Mouse (Mus musculus) brain, embryonic 14.5 days (tissue): ENCODE results near the gene Fam206a. TPM values are rescaled to one million over a fixed set of nuclear protein-coding genes. Genes with fewer than 3 reads are reported as not detected.

Experiments used
- DNase-seq: peaks from one replicate; pipeline ENCODE4 v3.0.0-alpha.2; 2011; ENCODE audit warnings: low read depth
- CTCF ChIP-seq: fragments of 200-500 bp; IDR thresholded peaks from 2 replicates; pipeline ENCODE4 v1.5.1; 2012; ENCODE audit warnings: inconsistent platforms, mild to moderate bottlenecking, moderate library complexity, borderline replicate concordance; ENCODE audit not compliant: insufficient read depth, insufficient read length; ENCODE audit errors: extremely low read depth
- POLR2A ChIP-seq: fragments of 200-500 bp; IDR thresholded peaks from 2 replicates; pipeline ENCODE4 v1.6.1; 2012; ENCODE audit warnings: mild to moderate bottlenecking, inconsistent platforms, borderline replicate concordance; ENCODE audit not compliant: poor library complexity, insufficient read depth, insufficient read length, severe bottlenecking; ENCODE audit errors: extremely low read depth
- polyA plus RNA-seq: library from polyadenylated mRNA; depleted of rRNA; stranded (reverse); fragments of >200 nt; gene quantifications from 2 replicates; pipeline ENCODE4 v1.2.3, GENCODE M21; 2012; rRNA removed

The Fam206a gene
- polyA plus RNA-seq, result 8.2 and 13.3 TPM in 2 replicates

DNA sequence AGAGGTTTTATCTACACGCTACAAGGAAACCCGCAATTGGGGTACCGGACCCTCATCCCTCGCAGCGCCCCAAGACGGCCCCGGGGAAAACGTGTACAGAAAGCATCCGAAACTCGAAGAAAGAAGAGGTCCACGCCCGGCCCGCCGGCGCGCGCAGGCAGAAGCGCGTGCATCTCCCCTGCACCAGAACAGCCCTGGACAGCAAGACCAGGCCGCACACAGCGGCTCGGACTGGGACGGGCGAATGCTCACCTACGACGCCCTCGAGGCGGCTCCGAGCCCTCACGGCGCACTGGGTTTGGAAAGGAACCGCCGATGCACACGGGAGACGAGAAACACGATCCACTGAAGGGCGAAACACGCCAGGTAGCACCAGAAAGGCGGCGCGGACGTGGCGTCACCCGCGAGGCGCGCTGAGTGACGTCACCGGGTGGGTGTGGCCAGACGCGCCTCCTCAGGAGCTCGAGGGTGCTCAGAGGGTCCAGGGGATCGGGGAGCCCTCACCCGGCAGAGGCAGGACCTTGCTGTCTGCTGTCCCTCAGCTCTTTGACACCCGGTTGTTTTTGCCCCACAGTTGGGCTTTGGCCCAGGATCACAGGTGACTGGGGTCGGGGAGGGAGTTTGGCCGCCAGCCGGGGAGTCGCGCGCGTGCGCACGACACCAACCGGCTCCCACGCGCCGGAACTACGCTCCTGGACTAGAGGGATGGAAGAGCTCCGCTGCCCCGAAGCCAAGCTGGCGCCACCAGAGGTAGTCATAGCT, at the start of gene Fam206a, which contains the start of gene Elp1:
Fam206a (plus strand) TSS at position 439 of the 762 bp plus-strand sequence.
Elp1 (minus strand) TSS at position 425 of the 762 bp plus-strand sequence.
- peak; percentile 97 for DNase-seq
- peak; percentile 71; the same call in 1 of the 2 replicates for TF ChIP-seq POLR2A
- TF ChIP-seq CTCF, result no peak

DNA sequence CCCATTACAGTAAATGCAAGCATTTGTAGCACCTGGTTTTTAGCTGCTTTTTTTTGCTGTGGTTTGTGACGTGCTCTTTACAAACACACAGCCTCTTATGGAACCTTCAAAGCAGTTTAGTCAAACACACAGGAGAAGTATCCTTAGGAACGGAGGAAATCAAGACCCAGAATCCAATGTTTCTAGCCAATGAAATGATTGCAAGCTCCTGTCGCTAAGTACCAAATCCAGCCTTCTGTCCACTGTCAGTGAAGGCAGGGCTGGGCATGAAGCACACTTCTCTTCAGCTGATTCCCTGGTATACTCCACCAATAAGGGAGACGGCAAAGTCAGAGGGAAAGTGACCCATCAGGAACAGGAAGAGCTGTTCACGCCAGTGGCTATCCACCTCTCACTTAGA, 46.1 kb upstream of the Fam206a start:
- TF ChIP-seq CTCF (no peak), POLR2A (no peak)
- DNase-seq, result no peak

DNA sequence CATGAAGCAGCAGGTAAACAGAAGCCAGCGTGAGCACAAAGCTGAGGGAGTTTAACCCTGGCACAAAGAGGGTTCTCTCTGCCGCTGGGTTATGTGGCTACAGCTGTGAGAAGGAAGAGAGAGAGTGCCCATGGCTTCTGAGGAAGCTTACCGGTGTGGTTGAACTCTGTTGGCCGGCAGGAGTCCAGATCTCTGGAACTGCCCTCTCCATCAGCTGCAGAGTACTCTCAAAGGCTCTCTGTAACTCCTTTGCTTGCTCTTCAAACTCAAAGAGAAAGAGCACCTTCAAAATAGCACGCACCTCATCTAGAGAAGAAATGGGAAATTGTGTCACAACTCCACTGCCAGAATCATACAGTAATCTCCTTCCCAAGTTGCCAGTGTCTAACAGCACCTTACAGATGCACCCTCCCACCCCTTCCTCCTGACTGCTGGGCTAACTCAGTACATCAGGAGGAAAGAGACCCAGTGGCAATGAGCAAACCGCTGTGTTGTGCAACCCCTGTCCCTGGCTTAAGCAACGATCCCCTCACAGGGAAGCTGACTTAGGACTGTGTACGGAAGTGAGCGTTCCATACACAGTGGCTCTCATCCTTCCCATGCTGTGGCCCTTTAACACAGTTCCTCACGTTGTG, 45.1 kb upstream of the Fam206a start:
- no peak for DNase-seq
- no peak for TF ChIP-seq CTCF
- no peak for TF ChIP-seq POLR2A

DNA sequence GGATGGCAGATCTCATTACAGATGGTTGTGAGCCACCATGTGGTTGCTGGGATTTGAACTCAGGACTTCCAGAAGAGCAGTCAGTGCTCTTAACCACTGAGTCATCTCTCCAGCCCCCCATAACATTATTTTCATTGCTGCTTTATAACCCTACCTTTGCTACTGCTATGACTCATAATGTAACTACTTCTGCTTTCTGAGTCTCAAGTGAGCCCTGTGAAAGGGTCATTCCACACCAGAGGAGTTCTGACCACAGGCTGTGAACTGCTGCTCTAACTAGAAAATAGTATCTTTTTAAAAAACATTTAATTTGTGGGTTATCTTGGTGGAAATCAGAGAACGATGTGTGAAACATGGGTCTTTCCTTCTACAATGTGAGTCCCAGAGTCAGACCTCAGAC, 44.5 kb upstream of the Fam206a start:
- DNase-seq, result no peak
- TF ChIP-seq POLR2A (no peak), CTCF (no peak)

DNA sequence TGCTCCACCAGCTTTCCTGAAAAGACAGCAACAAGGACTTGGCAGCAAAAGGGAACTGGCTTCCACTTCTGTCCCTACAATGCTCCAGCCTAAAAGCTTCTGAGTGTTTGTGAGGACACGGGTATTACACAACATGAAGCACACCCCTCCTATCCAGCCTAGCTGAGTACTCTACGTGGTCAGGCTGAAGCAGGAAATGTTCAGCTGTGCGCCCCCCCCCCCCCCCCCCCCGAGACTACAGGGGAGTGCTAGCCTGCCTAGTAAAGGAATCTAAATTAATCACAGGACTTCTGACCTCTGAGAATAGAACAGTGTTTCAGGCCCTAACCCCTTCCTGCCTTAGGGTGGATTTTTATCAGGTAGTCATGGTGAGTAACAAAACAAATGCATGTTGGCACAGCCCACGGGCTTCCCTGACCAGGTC, 34.3 kb upstream of the Fam206a start:
- TF ChIP-seq CTCF, result no peak
- no peak for DNase-seq

DNA sequence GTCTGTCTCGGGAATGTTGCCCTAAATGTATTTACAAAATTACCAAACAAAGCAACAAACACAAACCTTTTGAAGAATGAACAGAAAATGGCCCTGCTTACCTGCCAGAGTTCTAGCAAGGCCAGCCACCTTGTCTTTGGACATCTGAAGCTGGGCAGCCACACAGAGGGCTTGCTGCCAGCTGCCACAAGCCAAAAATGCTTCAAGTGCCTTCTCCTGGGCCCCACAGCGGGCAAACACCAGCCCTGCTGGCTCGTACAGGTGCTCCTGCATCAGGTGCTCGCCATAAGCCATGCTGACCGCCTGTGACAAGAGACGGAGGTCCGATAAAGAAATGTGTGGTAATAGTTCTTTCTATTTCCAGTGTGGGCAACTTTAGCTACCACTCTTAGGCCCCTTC, 33.2 kb upstream of the Fam206a start:
- TF ChIP-seq CTCF (no peak), POLR2A (no peak)
- DNase-seq, result no peak

DNA sequence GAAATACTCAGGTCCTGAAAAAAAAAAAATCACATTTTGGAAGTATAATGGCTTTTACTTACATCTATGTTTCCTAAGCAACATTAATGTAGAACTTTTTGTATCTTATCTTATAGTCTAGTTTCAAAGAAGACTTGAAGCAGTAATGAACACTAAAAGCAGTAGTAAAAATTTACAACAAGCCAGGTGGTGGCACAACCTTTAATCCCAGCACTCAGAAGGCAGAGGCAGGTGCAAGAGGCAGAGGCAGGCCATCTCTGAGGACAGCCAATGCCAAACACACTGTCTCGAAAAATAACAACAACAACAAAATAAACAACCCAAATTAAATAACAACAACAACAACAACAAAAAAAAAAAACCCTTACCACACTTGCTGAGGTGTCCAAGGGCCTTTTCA, 31.1 kb upstream of the Fam206a start:
- TF ChIP-seq POLR2A (no peak), CTCF (no peak)
- DNase-seq, result no peak

DNA sequence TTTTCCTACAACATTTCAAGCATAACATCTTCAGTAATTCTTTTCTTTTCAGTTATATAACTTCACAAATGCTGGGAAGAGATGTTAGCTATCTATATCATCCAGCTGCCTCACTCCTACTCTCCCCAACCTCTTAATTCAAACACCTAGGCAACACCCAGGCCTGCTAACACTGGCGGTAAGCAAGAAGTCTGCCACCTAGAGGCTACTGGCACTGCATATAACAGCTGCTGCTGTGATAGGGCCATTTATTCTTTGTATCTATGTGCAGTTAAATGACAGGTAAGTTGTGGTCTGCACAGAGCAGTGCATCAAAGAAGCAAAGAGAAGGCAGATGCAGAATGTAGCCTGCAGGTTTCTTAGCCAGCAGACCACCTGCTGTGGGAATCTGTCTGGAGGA, 10.8 kb upstream of the Fam206a start:
- TF ChIP-seq POLR2A (no peak), CTCF (peak; percentile 51; the same call in 1 of the 2 replicates)
- DNase-seq, result peak; percentile 35

DNA sequence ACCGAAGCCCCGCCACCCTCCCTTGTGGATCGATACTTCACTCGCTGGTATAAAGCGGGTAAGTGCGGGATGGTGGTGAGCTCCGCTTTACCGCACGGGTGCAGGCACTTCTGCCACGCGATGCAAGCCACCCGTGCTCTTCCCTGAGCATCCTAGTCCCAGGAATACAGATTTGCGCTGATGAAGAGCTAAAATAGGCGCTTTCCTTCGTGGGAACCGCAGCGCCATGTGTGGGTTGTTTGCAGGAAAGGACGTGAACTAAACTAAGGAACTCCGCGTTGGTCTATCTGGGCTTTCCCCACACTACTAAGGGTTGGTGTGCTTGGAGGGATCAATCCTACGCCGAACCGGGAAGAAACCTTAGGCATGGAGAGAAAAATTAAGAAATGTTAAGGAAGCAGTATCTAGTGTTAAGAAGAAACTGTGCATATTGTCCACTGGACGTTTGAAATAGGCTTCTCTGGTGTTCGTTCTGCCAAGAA, 565 bp downstream of the Fam206a start:
- no peak for TF ChIP-seq CTCF
- no peak for TF ChIP-seq POLR2A
- DNase-seq, result no peak

DNA sequence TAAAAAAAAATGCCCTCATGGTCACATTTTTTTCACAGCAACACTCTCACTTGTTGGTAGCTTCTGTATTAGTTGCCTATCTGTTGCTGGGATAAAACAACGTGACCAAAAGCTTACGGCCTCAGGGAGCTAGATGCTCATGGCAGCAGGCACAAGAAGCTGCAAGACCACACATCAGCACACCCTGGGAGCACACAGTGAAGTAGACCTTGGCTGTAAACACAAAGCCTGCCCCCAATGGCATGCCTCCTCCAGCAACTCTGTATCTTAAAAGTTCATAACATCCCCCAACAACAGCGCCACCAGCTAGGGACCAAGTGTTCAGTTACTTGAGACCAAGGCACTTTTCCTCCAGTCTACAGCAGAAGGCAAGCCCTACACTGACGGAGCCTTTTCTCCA, 6.9 kb downstream of the Fam206a start:
- DNase-seq, result no peak
- no peak for TF ChIP-seq CTCF
- TF ChIP-seq POLR2A, result no peak

DNA sequence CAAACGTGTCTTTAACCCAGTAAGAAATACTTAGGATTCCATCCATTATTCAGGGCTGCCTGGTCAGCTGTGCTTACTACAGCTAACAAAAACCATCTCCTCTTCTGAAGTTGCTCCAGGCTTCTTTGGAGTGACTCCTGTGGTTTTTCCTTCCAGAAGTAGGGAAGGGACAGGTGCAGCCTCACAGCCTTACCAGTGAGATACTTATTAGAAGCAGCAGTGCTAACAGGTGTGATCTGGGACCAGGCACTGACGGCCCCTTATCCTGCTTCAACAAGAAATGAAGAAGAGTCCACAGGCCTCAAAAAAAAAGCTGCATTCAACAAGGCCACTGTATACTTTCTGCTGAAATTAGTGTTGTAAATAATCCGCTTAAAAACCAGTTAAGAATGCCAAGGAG, 9.5 kb downstream of the Fam206a start:
- TF ChIP-seq POLR2A (no peak), CTCF (no peak)

DNA sequence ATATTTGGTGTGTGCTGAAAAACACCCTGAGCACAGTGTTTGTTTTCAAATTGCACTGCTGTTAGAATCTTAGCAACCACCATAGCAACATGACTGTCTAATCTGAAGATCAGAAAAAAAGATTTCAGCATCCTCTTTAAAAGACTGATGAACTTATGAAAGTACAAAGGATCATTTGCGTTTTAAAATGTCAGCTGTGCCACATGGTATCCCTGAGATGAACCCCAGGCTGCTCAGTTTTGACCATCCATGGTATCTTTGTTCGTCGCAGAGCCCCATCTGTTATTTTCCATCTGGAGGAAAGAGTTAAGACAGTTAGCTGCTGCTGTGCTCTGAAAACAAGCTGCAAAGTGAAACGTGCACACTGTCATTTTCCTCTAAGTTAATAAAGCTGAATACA, 10.0 kb downstream of the Fam206a start:
- no peak for TF ChIP-seq POLR2A
- no peak for TF ChIP-seq CTCF
- no peak for DNase-seq

More for the DNA sequence above, 9.5 kb downstream of the Fam206a start:
- no peak for DNase-seq
